ENCODE assay signal across 48 mouse cellular contexts in genomic region chr7:13397832-13398231, GRCm38 (mm10). TPM values are rescaled to one million over a fixed set of nuclear protein-coding genes. Genes with fewer than 3 reads are reported as not detected.
"Had no signal": no experiment of that assay in that cellular context is flagged by ENCODE, and none has a peak within 500 bp of the region (broad histone marks: within the 10 kb centered on the region; RNA-seq: fewer than 3 reads in every experiment).

TSS of gene Cabp5 (plus strand) at chr7:13398132.

- ATAC-seq: hindbrain, embryonic 16.5 days; hindbrain, postnatal 0 days; inflammation-experienced regulatory T-cells, adult 6 months; intestine, embryonic 15.5 days; intestine, embryonic 16.5 days; intestine, postnatal 0 days had no signal

- H3K4me1 ChIP-seq: heart, embryonic 10.5 days; heart, embryonic 12.5 days; heart, embryonic 13.5 days; heart, embryonic 15.5 days; hindbrain, embryonic 10.5 days; hindbrain, embryonic 12.5 days; hindbrain, embryonic 13.5 days; hindbrain, embryonic 15.5 days; intestine, embryonic 15.5 days; kidney, embryonic 15.5 days had no signal

- DNase-seq: heart, adult 2 months; heart, postnatal 10 days; heart, postnatal 14 days; heart, postnatal 36 days; heart, postnatal 4 days; kidney, adult 11 months; kidney, adult 18-20 months; kidney, adult 2 months; kidney, adult 8-10 months; kidney, adult 9 months; kidney, postnatal 10 days; kidney, postnatal 14 days; kidney, postnatal 25 days; kidney, postnatal 36 days; kidney, postnatal 4 days; layer of hippocampus, adult 9-11 months; layer of hippocampus, postnatal 36 days had no signal

- H3K27me3 ChIP-seq: heart, embryonic 12.5 days; heart, embryonic 13.5 days; heart, embryonic 15.5 days; hindbrain, embryonic 12.5 days; hindbrain, embryonic 13.5 days; hindbrain, embryonic 15.5 days; intestine, embryonic 15.5 days; kidney, embryonic 15.5 days had no signal

- H3K36me3 ChIP-seq: heart, embryonic 10.5 days; heart, embryonic 12.5 days; heart, embryonic 13.5 days; heart, embryonic 15.5 days; hindbrain, embryonic 10.5 days; hindbrain, embryonic 12.5 days; hindbrain, embryonic 13.5 days; hindbrain, embryonic 15.5 days; intestine, embryonic 15.5 days; kidney, embryonic 15.5 days had no signal

- H3K4me3 ChIP-seq: heart, adult 2 months; heart, embryonic 10.5 days; heart, embryonic 12.5 days; heart, embryonic 13.5 days; heart, embryonic 15.5 days; hindbrain, embryonic 10.5 days; hindbrain, embryonic 12.5 days; hindbrain, embryonic 13.5 days; hindbrain, embryonic 15.5 days; intestine, embryonic 15.5 days; kidney, embryonic 15.5 days; layer of hippocampus, adult 2 months had no signal

- H3K9me3 ChIP-seq: heart, embryonic 10.5 days; heart, embryonic 15.5 days; hindbrain, embryonic 13.5 days; hindbrain, embryonic 15.5 days; intestine, embryonic 15.5 days; kidney, embryonic 15.5 days had no signal

RNA-seq across cellular contexts. Expression of gene Cabp5, which starts in this region (rescaled TPM):
- total RNA-seq: heart, adult 2 months; heart, postnatal 10 days; heart, postnatal 14 days; heart, postnatal 25 days; heart, postnatal 36 days; hematopoietic stem cell, adult 5-6 weeks; hindbrain, postnatal 0 days; layer of hippocampus, adult 18-20 months; layer of hippocampus, postnatal 25 days had no signal
- polyA plus RNA-seq: heart, adult 2 months; heart, embryonic 10.5 days; heart, embryonic 11.5 days; heart, embryonic 12.5 days; heart, embryonic 13.5 days; heart, embryonic 14.5 days; heart, embryonic 15.5 days; heart, embryonic 16.5 days; heart, postnatal 0 days; hindbrain, embryonic 10.5 days; hindbrain, embryonic 11.5 days; hindbrain, embryonic 13.5 days; hindbrain, embryonic 14.5 days; hindbrain, postnatal 0 days; inflammation-experienced regulatory T-cells, adult 6 months; intestine, embryonic 14.5 days; intestine, embryonic 15.5 days; intestine, embryonic 16.5 days; intestine, postnatal 0 days; kidney, adult 2 months; kidney, embryonic 14.5 days; kidney, embryonic 15.5 days; kidney, embryonic 16.5 days; kidney, postnatal 0 days; large intestine, adult 2 months had no signal
